ENCODE assay signal across 15 mouse cellular contexts in the genomic region with DNA sequence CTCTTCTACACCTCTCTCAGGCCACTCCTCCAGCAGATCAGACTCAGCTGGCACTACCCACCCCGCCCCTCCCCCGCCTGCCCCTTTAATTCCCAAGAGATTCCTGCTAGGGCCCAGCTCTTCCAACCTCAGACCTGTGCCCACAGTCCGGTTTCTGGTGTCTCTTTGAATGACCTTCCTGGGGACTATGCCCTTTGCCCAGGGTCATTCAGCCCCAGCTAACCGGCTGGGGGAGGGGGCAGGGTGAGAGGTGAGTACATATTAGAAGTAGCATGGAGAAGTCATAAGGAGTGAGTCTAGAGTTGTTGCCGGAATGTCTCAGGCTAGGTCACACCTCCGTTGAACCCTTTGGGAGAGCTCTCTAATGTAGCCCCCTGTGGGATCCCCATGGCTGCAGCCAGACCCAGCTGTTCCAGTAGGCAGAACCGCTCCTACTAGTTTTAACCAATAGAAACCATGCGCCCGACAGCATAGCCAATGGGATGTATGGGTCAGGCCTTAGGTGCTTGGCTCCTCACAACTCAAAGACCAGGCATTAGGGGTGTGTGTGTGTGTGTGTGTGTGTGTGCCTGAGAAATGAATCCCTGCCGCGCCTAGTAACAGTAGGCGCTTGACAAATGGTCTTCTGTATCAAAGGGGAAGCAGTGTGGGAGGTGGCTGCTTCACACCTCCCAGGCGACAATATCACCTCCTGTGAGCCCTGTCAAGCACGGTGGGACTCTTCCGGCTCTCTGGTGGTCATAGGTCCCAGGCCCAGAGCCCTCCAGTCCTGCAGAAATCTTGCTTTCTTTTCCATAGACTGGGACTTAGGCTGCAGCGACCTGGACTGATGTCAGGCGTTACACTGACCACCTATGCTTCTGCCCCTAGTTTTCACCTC. TPM values are rescaled to one million over a fixed set of nuclear protein-coding genes. Genes with fewer than 3 reads are reported as not detected.
DNase-seq lines count a peak whose midpoint lies in the region; ATAC-seq and TF ChIP-seq lines count a peak whose summit lies in the region.
"Had no signal": no experiment of that assay in that cellular context is flagged by ENCODE, and none has a peak within 500 bp of the region (broad histone marks: within the 10 kb centered on the region; RNA-seq: fewer than 3 reads in every experiment).

No protein-coding gene starts in this region.

- no peak for DNase-seq in hindbrain, postnatal 0 days (ENCODE audit: low spot score)
- DNase-seq in lung, adult 18-20 months, result no peak
- no peak for DNase-seq in limb, embryonic 14.5 days (ENCODE audit: low spot score)
- no peak for DNase-seq in adrenal gland, postnatal 14 days
- DNase-seq: cerebellum, adult 8-10 months; thymus, postnatal 36 days had no signal

- H3K9me3 ChIP-seq in hindbrain, embryonic 16.5 days (ENCODE audit: control insufficient read depth, low read length), result no peaks in the 10 kb centered on the region
- no peaks in the 10 kb centered on the region for H3K9me3 ChIP-seq in hindbrain, postnatal 0 days (ENCODE audit: low read length)
- H3K9me3 ChIP-seq in lung, embryonic 16.5 days (ENCODE audit: control insufficient read depth, low read length), result no peaks in the 10 kb centered on the region
- no peaks in the 10 kb centered on the region for H3K9me3 ChIP-seq in limb, embryonic 14.5 days (ENCODE audit: control insufficient read depth, low read length)
- no peaks in the 10 kb centered on the region for H3K9me3 ChIP-seq in stomach, embryonic 14.5 days (ENCODE audit: control insufficient read depth, low read depth, low read length)
- no peaks in the 10 kb centered on the region for H3K9me3 ChIP-seq in midbrain, embryonic 16.5 days (replicated peaks; ENCODE audit: control insufficient read depth, low read length, poor library complexity, severe bottlenecking)
- H3K9me3 ChIP-seq: limb, embryonic 15.5 days; midbrain, embryonic 10.5 days had no signal

- no peak for TF ChIP-seq CTCF in hindbrain, postnatal 0 days (IDR thresholded peaks at IDR 0.05; ENCODE audit: low read depth)

- no peak overlapping the region for H3K4me2 ChIP-seq in hindbrain, embryonic 16.5 days (ENCODE audit: low read length)
- H3K4me2 ChIP-seq in hindbrain, postnatal 0 days (ENCODE audit: low read depth, low read length), result no peak overlapping the region
- H3K4me2 ChIP-seq in lung, embryonic 16.5 days (ENCODE audit: low read depth, low read length), result no peak overlapping the region
- H3K4me2 ChIP-seq in limb, embryonic 14.5 days (replicated peaks; ENCODE audit: low read depth, low read length, severe bottlenecking), result no peak overlapping the region
- no peak overlapping the region for H3K4me2 ChIP-seq in stomach, embryonic 14.5 days (replicated peaks; ENCODE audit: low read depth, low read length)
- H3K4me2 ChIP-seq in midbrain, embryonic 16.5 days (ENCODE audit: low read length), result no peak overlapping the region
- H3K4me2 ChIP-seq: limb, embryonic 15.5 days had no signal

- no peak overlapping the region for H3K27ac ChIP-seq in hindbrain, embryonic 16.5 days (ENCODE audit: low read depth, low read length)
- H3K27ac ChIP-seq in hindbrain, postnatal 0 days, result no peak overlapping the region
- no peak overlapping the region for H3K27ac ChIP-seq in lung, embryonic 16.5 days (ENCODE audit: low read length)
- no peak overlapping the region for H3K27ac ChIP-seq in limb, embryonic 14.5 days (replicated peaks; ENCODE audit: low read depth, low read length)
- H3K27ac ChIP-seq in stomach, embryonic 14.5 days (ENCODE audit: low read length), result peak overlapping the region; percentile 58; the same call in 1 of the 2 replicates
- no peak overlapping the region for H3K27ac ChIP-seq in midbrain, embryonic 16.5 days (ENCODE audit: low read length)
- H3K27ac ChIP-seq: gastrocnemius, adult 2 months; midbrain, embryonic 10.5 days had no signal

- 0 out of 2 replicates have a peak, but pooled peaks have one; percentile 25 for ATAC-seq in hindbrain, embryonic 16.5 days
- ATAC-seq in hindbrain, postnatal 0 days, result no peak
- ATAC-seq in lung, embryonic 16.5 days (ENCODE audit: low read depth), result peak; percentile 29; the same call in 1 of the 2 replicates
- peak; percentile 45; the same call in 1 of the 2 replicates for ATAC-seq in limb, embryonic 14.5 days (ENCODE audit: low FRiP score, low read depth)
- ATAC-seq in stomach, embryonic 14.5 days (ENCODE audit: insufficient number of reproducible peaks, insufficient read depth, low FRiP score, low read depth), result no peak
- no peak for ATAC-seq in midbrain, embryonic 16.5 days
- ATAC-seq: forebrain, embryonic 14.5 days had no signal

- H3K36me3 ChIP-seq in hindbrain, embryonic 16.5 days (ENCODE audit: control insufficient read depth, insufficient read depth, low read length), result no peaks in the 10 kb centered on the region
- H3K36me3 ChIP-seq in hindbrain, postnatal 0 days (ENCODE audit: insufficient read depth, low read length), result no peaks in the 10 kb centered on the region
- H3K36me3 ChIP-seq in lung, embryonic 16.5 days (ENCODE audit: control insufficient read depth, insufficient read depth, low read length), result no peaks in the 10 kb centered on the region
- no peaks in the 10 kb centered on the region for H3K36me3 ChIP-seq in limb, embryonic 14.5 days (ENCODE audit: control insufficient read depth, insufficient read depth, low read length)
- H3K36me3 ChIP-seq in stomach, embryonic 14.5 days (ENCODE audit: control insufficient read depth, insufficient read depth, low read length), result no peaks in the 10 kb centered on the region
- no peaks in the 10 kb centered on the region for H3K36me3 ChIP-seq in midbrain, embryonic 16.5 days (ENCODE audit: control insufficient read depth, insufficient read depth, low read length)
- H3K36me3 ChIP-seq: G1E; limb, embryonic 15.5 days; midbrain, embryonic 10.5 days had no signal

- peaks cover 46% of the 10 kb centered on the region for H3K27me3 ChIP-seq in hindbrain, embryonic 16.5 days (replicated peaks; ENCODE audit: control insufficient read depth, insufficient read depth, low read length)
- H3K27me3 ChIP-seq in hindbrain, postnatal 0 days (ENCODE audit: insufficient read depth, low read length), result peaks cover 29% of the 10 kb centered on the region
- peaks cover 63% of the 10 kb centered on the region for H3K27me3 ChIP-seq in lung, embryonic 16.5 days (ENCODE audit: control insufficient read depth, insufficient read depth, low read depth, low read length)
- peaks cover 53% of the 10 kb centered on the region for H3K27me3 ChIP-seq in limb, embryonic 14.5 days (ENCODE audit: control insufficient read depth, insufficient read depth, low read length)
- peaks cover 42% of the 10 kb centered on the region for H3K27me3 ChIP-seq in stomach, embryonic 14.5 days (ENCODE audit: control insufficient read depth, insufficient read depth, low read length)
- peaks cover 47% of the 10 kb centered on the region for H3K27me3 ChIP-seq in midbrain, embryonic 16.5 days (ENCODE audit: control insufficient read depth, insufficient read depth, low read depth, low read length)

- H3K9ac ChIP-seq in hindbrain, embryonic 16.5 days (ENCODE audit: low read depth, low read length), result no peak overlapping the region
- no peak overlapping the region for H3K9ac ChIP-seq in hindbrain, postnatal 0 days (replicated peaks; ENCODE audit: low read length)
- no peak overlapping the region for H3K9ac ChIP-seq in lung, embryonic 16.5 days (ENCODE audit: low read length)
- no peak overlapping the region for H3K9ac ChIP-seq in limb, embryonic 14.5 days (ENCODE audit: low read depth, low read length, severe bottlenecking)
- no peak overlapping the region for H3K9ac ChIP-seq in stomach, embryonic 14.5 days (replicated peaks; ENCODE audit: low read depth, low read length)
- no peak overlapping the region for H3K9ac ChIP-seq in midbrain, embryonic 16.5 days (ENCODE audit: low read depth, low read length)
- H3K9ac ChIP-seq: limb, embryonic 15.5 days had no signal

- H3K4me3 ChIP-seq in hindbrain, embryonic 16.5 days (ENCODE audit: low read length), result no peak overlapping the region
- no peak overlapping the region for H3K4me3 ChIP-seq in hindbrain, postnatal 0 days (ENCODE audit: low read length)
- H3K4me3 ChIP-seq in lung, embryonic 16.5 days (ENCODE audit: low read length), result no peak overlapping the region
- no peak overlapping the region for H3K4me3 ChIP-seq in limb, embryonic 14.5 days (replicated peaks; ENCODE audit: low read length)
- no peak overlapping the region for H3K4me3 ChIP-seq in stomach, embryonic 14.5 days (ENCODE audit: low read depth, low read length)
- no peak overlapping the region for H3K4me3 ChIP-seq in midbrain, embryonic 16.5 days (ENCODE audit: low read depth, low read length)
- H3K4me3 ChIP-seq: gastrocnemius, adult 2 months; limb, embryonic 15.5 days; midbrain, embryonic 10.5 days had no signal

- WGBS in hindbrain, embryonic 16.5 days, result 39% methylated on average over 17 of the region's 17 CpGs
- 35% methylated on average over 17 of the region's 17 CpGs for WGBS in hindbrain, postnatal 0 days
- 20% methylated on average over 17 of the region's 17 CpGs for WGBS in lung, embryonic 16.5 days
- WGBS in limb, embryonic 14.5 days, result 22% methylated on average over 17 of the region's 17 CpGs
- 16% methylated on average over 17 of the region's 17 CpGs for WGBS in stomach, embryonic 14.5 days
- 46% methylated on average over 17 of the region's 17 CpGs for WGBS in midbrain, embryonic 16.5 days

- no peak for TF ChIP-seq POLR2A in limb, embryonic 14.5 days (IDR thresholded peaks at IDR 0.05; ENCODE audit: borderline replicate concordance, extremely low read depth, insufficient read depth, insufficient read length)

- peaks cover 9% of the 10 kb centered on the region for H3K4me1 ChIP-seq in hindbrain, embryonic 16.5 days (ENCODE audit: control insufficient read depth, insufficient read depth, low read depth, low read length)
- no peaks in the 10 kb centered on the region for H3K4me1 ChIP-seq in hindbrain, postnatal 0 days (ENCODE audit: insufficient read depth, low read length)
- H3K4me1 ChIP-seq in lung, embryonic 16.5 days (replicated peaks; ENCODE audit: control insufficient read depth, insufficient read depth, low read length), result peaks cover 9% of the 10 kb centered on the region; the same call in 1 of the 2 replicates
- no peaks in the 10 kb centered on the region for H3K4me1 ChIP-seq in limb, embryonic 14.5 days (ENCODE audit: control insufficient read depth, insufficient read depth, low read length)
- H3K4me1 ChIP-seq in stomach, embryonic 14.5 days (ENCODE audit: control insufficient read depth, insufficient read depth, low read length), result 0 out of 2 replicates have a peak, but pooled peaks cover 13% of the 10 kb centered on the region
- peaks cover 10% of the 10 kb centered on the region; the same call in 1 of the 2 replicates for H3K4me1 ChIP-seq in midbrain, embryonic 16.5 days (ENCODE audit: control insufficient read depth, insufficient read depth, low read length)

RNA-seq across cellular contexts. Expression of a gene that starts 1.6 kb away (rescaled TPM):
- polyA plus RNA-seq in hindbrain, embryonic 16.5 days (2015; fragmentation: Nextera tagmentation; extraction: Ambion mirVana), result 5.5 and 5.7 TPM in 2 replicates
- 4.9 and 8.2 TPM in 2 replicates for total RNA-seq in hindbrain, postnatal 0 days (2014; rRNA removed)
- polyA plus RNA-seq in hindbrain, postnatal 0 days (2015; fragmentation: Nextera tagmentation; extraction: Ambion mirVana), result 2.9 and 3.1 TPM in 2 replicates
- 0.11 and 0.21 TPM in 2 replicates for polyA plus RNA-seq in lung, embryonic 16.5 days (2015; fragmentation: Nextera tagmentation; extraction: Ambion mirVana)
- polyA plus RNA-seq in limb, embryonic 14.5 days (2012; rRNA removed), result 1.6 TPM in 2 replicates
- polyA plus RNA-seq in limb, embryonic 14.5 days (2014; fragmentation: Nextera tagmentation; extraction: Ambion mirVana), result 1.1 and 2.5 TPM in 2 replicates
- 0.27 and 0.48 TPM in 2 replicates for polyA plus RNA-seq in stomach, embryonic 14.5 days (2014; fragmentation: Nextera tagmentation; extraction: Ambion mirVana)
- 3.7 and 4.3 TPM in 2 replicates for polyA plus RNA-seq in midbrain, embryonic 16.5 days (2015; fragmentation: Nextera tagmentation; extraction: Ambion mirVana)
- total RNA-seq in adrenal gland, postnatal 14 days (2021), result 1.8 and 2.3 TPM in 2 replicates
- polyA plus RNA-seq: G1E had no signal

RNA-seq across cellular contexts. Expression of a gene that starts 10.7 kb away (rescaled TPM):
- 71.5 and 72.0 TPM in 2 replicates for polyA plus RNA-seq in hindbrain, embryonic 16.5 days (2015; fragmentation: Nextera tagmentation; extraction: Ambion mirVana)
- 74.9 and 98.9 TPM in 2 replicates for total RNA-seq in hindbrain, postnatal 0 days (2014; rRNA removed)
- 59.4 and 60.9 TPM in 2 replicates for polyA plus RNA-seq in hindbrain, postnatal 0 days (2015; fragmentation: Nextera tagmentation; extraction: Ambion mirVana)
- 60.4 and 61.3 TPM in 2 replicates for polyA plus RNA-seq in lung, embryonic 16.5 days (2015; fragmentation: Nextera tagmentation; extraction: Ambion mirVana)
- polyA plus RNA-seq in limb, embryonic 14.5 days (2012; rRNA removed), result 52.8 and 73.8 TPM in 2 replicates
- 50.4 and 52.3 TPM in 2 replicates for polyA plus RNA-seq in limb, embryonic 14.5 days (2014; fragmentation: Nextera tagmentation; extraction: Ambion mirVana)
- 34.5 and 40.3 TPM in 2 replicates for polyA plus RNA-seq in stomach, embryonic 14.5 days (2014; fragmentation: Nextera tagmentation; extraction: Ambion mirVana)
- 68.0 and 69.9 TPM in 2 replicates for polyA plus RNA-seq in midbrain, embryonic 16.5 days (2015; fragmentation: Nextera tagmentation; extraction: Ambion mirVana)
- 42.0 and 42.4 TPM in 2 replicates for total RNA-seq in adrenal gland, postnatal 14 days (2021)

RNA-seq across cellular contexts. Expression of a gene that starts 15.2 kb away (rescaled TPM):
- 52.6 and 52.8 TPM in 2 replicates for polyA plus RNA-seq in hindbrain, embryonic 16.5 days (2015; fragmentation: Nextera tagmentation; extraction: Ambion mirVana)
- total RNA-seq in hindbrain, postnatal 0 days (2014; rRNA removed), result 24.8 and 38.6 TPM in 2 replicates
- 32.1 and 35.5 TPM in 2 replicates for polyA plus RNA-seq in hindbrain, postnatal 0 days (2015; fragmentation: Nextera tagmentation; extraction: Ambion mirVana)
- 39.9 and 42.3 TPM in 2 replicates for polyA plus RNA-seq in lung, embryonic 16.5 days (2015; fragmentation: Nextera tagmentation; extraction: Ambion mirVana)
- polyA plus RNA-seq in limb, embryonic 14.5 days (2012; rRNA removed), result 26.9 and 29.0 TPM in 2 replicates
- polyA plus RNA-seq in limb, embryonic 14.5 days (2014; fragmentation: Nextera tagmentation; extraction: Ambion mirVana), result 31.6 and 35.8 TPM in 2 replicates
- polyA plus RNA-seq in stomach, embryonic 14.5 days (2014; fragmentation: Nextera tagmentation; extraction: Ambion mirVana), result 38.8 and 43.5 TPM in 2 replicates
- 43.0 and 47.9 TPM in 2 replicates for polyA plus RNA-seq in midbrain, embryonic 16.5 days (2015; fragmentation: Nextera tagmentation; extraction: Ambion mirVana)
- total RNA-seq in adrenal gland, postnatal 14 days (2021), result 45.9 and 46.9 TPM in 2 replicates

RNA-seq across cellular contexts. Expression of a gene that starts 37.9 kb away (rescaled TPM):
- 14.5 and 16.8 TPM in 2 replicates for polyA plus RNA-seq in hindbrain, embryonic 16.5 days (2015; fragmentation: Nextera tagmentation; extraction: Ambion mirVana)
- total RNA-seq in hindbrain, postnatal 0 days (2014; rRNA removed), result 14.8 and 15.3 TPM in 2 replicates
- 10.9 and 11.8 TPM in 2 replicates for polyA plus RNA-seq in hindbrain, postnatal 0 days (2015; fragmentation: Nextera tagmentation; extraction: Ambion mirVana)
- 15.8 and 16.7 TPM in 2 replicates for polyA plus RNA-seq in lung, embryonic 16.5 days (2015; fragmentation: Nextera tagmentation; extraction: Ambion mirVana)
- polyA plus RNA-seq in limb, embryonic 14.5 days (2012; rRNA removed), result 30.0 and 43.2 TPM in 2 replicates
- polyA plus RNA-seq in limb, embryonic 14.5 days (2014; fragmentation: Nextera tagmentation; extraction: Ambion mirVana), result 13.7 and 14.5 TPM in 2 replicates
- 14.1 and 14.7 TPM in 2 replicates for polyA plus RNA-seq in stomach, embryonic 14.5 days (2014; fragmentation: Nextera tagmentation; extraction: Ambion mirVana)
- 17.0 and 18.3 TPM in 2 replicates for polyA plus RNA-seq in midbrain, embryonic 16.5 days (2015; fragmentation: Nextera tagmentation; extraction: Ambion mirVana)
- total RNA-seq in adrenal gland, postnatal 14 days (2021), result 27.2 and 36.8 TPM in 2 replicates

RNA-seq across cellular contexts. Expression of a gene that starts 41.3 kb away (rescaled TPM):
- 121 and 138 TPM in 2 replicates for polyA plus RNA-seq in hindbrain, embryonic 16.5 days (2015; fragmentation: Nextera tagmentation; extraction: Ambion mirVana)
- total RNA-seq in hindbrain, postnatal 0 days (2014; rRNA removed), result 115 and 123 TPM in 2 replicates
- polyA plus RNA-seq in hindbrain, postnatal 0 days (2015; fragmentation: Nextera tagmentation; extraction: Ambion mirVana), result 134 and 142 TPM in 2 replicates
- polyA plus RNA-seq in lung, embryonic 16.5 days (2015; fragmentation: Nextera tagmentation; extraction: Ambion mirVana), result 57.7 TPM in 2 replicates
- 43.2 and 48.1 TPM in 2 replicates for polyA plus RNA-seq in limb, embryonic 14.5 days (2012; rRNA removed)
- 51.1 and 56.0 TPM in 2 replicates for polyA plus RNA-seq in limb, embryonic 14.5 days (2014; fragmentation: Nextera tagmentation; extraction: Ambion mirVana)
- 47.4 and 48.5 TPM in 2 replicates for polyA plus RNA-seq in stomach, embryonic 14.5 days (2014; fragmentation: Nextera tagmentation; extraction: Ambion mirVana)
- polyA plus RNA-seq in midbrain, embryonic 16.5 days (2015; fragmentation: Nextera tagmentation; extraction: Ambion mirVana), result 98.9 and 117 TPM in 2 replicates
- 17.9 and 22.5 TPM in 2 replicates for total RNA-seq in adrenal gland, postnatal 14 days (2021)

Comparison
In these comparisons a context has a peak if more than half of its experiments do, and no peak if none do; other contexts are left out.
1. ATAC-seq: peak in hindbrain, embryonic 16.5 days (single experiment), lung, embryonic 16.5 days (single experiment) and limb, embryonic 14.5 days (single experiment); none in hindbrain, postnatal 0 days (single experiment), stomach, embryonic 14.5 days (single experiment) and midbrain, embryonic 16.5 days (single experiment).